Mouse (Mus musculus) lung, adult 2 months (tissue): ENCODE data around the gene Dusp3. TPM values are rescaled to one million over a fixed set of nuclear protein-coding genes. Genes with fewer than 3 reads are reported as not detected.
"Not testable (repeated sequence)": the region's sequence is repeated elsewhere in the genome, so short reads cannot be mapped to it uniquely, and the experiment has no call there.

ENCODE experiments used
- DNase-seq: peaks from one replicate; pipeline ENCODE4 v3.0.0; 2022
- H3K4me1 ChIP-seq: fragments of 200-500 bp; 2 replicates; pipeline ENCODE4 v1.6.1; 2011; ENCODE audit warnings: low read length; ENCODE audit not compliant: control insufficient read depth, insufficient read depth
- H3K4me3 ChIP-seq: fragments of 200-500 bp; replicated peaks from 2 replicates; pipeline ENCODE3; 2011; ENCODE audit warnings: low read depth, mild to moderate bottlenecking, control low read depth, low read length; ENCODE audit errors: extremely low read depth
- CTCF ChIP-seq: fragments of 200-500 bp; IDR thresholded peaks from 2 replicates; pipeline ENCODE4 v1.5.1; 2011; ENCODE audit warnings: mild to moderate bottlenecking, low read length, control low read depth; ENCODE audit not compliant: insufficient read depth
- POLR2A ChIP-seq: fragments of 200-500 bp; IDR thresholded peaks from 2 replicates; pipeline ENCODE4 v1.6.1; 2011; ENCODE audit warnings: low read depth, mild to moderate bottlenecking, control low read depth, low read length, borderline replicate concordance; ENCODE audit errors: extremely low read depth
- WGBS: fragments of 180-500 bp; shearing (Covaris S2); methylation state at CpG from one replicate; pipeline ENCODE4 v1.1.7; 2018; 5-methylcytosine and 5-hydroxymethylcytosine counted together
- polyA plus RNA-seq: library from polyadenylated mRNA; depleted of rRNA; stranded (reverse); fragments of >200 nt; gene quantifications from 2 replicates; pipeline ENCODE4 v1.2.3, GENCODE M21; 2012

Dusp3 gene
- polyA plus RNA-seq, 1 experiment, result 176 TPM

DNA sequence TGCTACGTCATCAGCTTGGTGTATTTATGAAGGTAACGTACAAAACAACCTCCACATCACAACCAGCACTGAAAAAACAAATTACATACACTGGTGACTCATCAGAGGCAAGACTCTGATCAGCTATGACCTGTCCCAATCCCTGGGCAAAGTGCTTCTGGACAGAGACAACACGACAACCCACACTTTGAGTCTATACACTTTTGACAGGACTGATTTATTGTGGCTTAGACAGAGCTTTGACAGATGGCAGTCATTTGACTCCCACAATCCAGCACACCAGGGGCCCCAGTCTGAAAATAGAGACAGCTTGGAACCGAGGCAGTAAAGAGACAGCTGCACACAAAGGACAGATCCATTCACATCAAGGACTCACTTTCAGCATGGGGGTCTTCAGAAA is 12.7 kb upstream of the Dusp3 start:
- 73% methylated on average over 4 of the region's 4 CpGs for WGBS
- TF ChIP-seq CTCF (no peak), POLR2A (no peak)
- no peak overlapping the region for H3K4me3 ChIP-seq
- H3K4me1 ChIP-seq, result no peaks in the 10 kb centered on the region
- no peak for DNase-seq

DNA sequence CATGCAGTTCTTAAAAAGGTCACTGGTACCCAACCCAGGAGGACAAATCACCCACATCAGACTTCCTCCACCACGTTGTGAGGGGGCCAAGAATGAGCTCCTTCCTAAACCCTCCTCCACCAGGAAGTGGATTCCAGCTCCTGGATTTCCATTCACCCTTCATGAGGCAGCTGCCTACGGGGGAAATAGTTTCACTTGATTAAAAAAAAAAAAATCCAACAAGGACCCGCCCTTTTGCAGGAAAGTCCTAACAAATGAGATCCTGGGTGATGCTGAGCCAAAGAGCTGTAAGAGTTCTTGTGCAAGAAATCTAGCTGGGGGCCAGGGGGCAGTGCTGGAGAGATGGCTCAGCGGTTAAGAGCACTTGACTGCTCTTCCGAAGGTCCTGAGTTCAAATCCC is 11.4 kb upstream of the Dusp3 start:
- 23% methylated on average over 5 of the region's 5 CpGs for WGBS
- no peak for TF ChIP-seq POLR2A
- TF ChIP-seq CTCF, result no peak
- DNase-seq, result no peak
- no peaks in the 10 kb centered on the region for H3K4me1 ChIP-seq
- H3K4me3 ChIP-seq, result no peak overlapping the region

DNA sequence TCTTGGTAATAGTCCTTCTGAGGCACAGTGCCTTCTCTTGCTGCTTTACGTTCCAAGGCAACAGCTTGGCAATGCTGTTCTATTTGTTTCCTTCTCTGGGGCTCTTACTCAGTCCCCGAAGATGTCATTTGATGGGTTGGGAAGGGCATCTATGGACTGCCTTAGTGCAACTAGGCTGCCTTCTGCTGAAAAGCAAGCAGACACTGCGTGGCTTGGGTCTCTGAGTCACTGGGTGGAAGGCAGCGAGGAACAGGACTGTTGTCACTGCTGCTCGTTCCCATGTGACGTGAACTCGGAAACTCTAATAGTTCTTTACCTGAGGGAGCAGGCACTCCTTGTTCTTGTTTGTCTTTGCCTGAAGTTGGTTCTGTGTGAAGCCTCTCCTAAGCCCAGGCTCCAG is 9.1 kb upstream of the Dusp3 start:
- no peak for DNase-seq
- H3K4me1 ChIP-seq, result no peaks in the 10 kb centered on the region
- TF ChIP-seq POLR2A, result no peak
- no peak for TF ChIP-seq CTCF
- WGBS, result 84% methylated on average over 7 of the region's 7 CpGs
- H3K4me3 ChIP-seq, result no peak overlapping the region

DNA sequence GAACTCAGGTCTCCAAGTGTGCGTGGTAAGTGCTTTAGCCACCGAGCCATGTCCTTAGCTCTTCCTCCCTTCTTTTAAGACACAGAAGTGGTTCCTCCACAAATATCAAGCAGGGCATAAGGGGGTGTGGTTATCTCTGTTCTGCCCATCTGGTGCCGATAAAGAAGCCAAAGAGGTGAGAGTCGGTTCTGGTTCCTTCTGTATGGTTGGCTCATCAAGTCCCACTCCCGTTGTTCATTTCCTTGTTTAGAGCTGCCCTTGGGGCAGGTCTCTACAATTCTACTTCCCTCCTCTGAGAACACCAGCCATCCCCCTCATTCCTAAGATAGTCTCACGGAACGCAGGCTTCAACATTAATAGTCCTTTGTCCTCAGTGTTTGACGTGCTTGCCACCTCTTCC is 7.3 kb upstream of the Dusp3 start:
- no peaks in the 10 kb centered on the region for H3K4me1 ChIP-seq
- DNase-seq, result no peak
- TF ChIP-seq POLR2A (no peak), CTCF (no peak)
- WGBS, result 39% methylated on average over 8 of the region's 8 CpGs
- no peak overlapping the region for H3K4me3 ChIP-seq

DNA sequence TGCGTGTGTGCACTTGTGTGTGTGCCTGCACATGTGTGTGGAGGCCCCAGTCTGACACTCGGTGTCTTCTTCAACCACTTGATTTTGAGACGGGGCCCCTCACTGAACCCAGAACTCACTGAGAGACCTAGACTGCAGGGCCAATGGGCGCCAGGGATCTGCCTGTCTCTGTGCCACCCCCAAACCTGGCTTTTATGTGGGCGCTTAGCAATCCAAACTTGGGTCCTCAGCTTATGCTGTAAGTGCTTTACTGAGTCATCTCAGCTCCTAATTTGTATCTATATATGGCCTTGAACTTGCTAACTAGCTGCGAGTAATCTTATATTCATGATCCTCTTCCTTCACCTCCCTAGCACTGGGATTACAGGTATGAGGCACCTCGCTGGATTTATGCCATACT is 5.6 kb upstream of the Dusp3 start:
- WGBS, result 92% methylated on average over 7 of the region's 7 CpGs
- no peak overlapping the region for H3K4me3 ChIP-seq
- TF ChIP-seq CTCF, result no peak
- no peak for TF ChIP-seq POLR2A
- DNase-seq, result no peak
- H3K4me1 ChIP-seq, result no peaks in the 10 kb centered on the region

DNA sequence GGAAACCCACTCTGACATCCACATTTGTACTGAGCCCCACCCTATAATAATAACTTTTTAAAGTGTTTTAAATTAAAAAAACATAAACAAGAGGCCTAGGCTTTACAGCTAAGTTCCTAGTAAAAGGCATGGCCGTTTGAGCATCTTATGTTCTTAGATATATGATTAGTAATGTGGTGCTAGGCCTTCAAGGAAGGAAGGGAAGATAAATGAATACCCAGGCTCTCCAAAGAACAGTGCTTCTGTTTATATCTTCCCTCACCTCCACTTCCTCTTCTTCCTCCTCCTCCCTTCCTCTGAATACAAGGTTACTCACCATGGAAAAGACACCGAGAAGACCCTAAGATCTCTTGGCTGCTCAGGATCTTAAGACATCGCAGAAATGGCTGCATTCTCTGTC is 5.0 kb upstream of the Dusp3 start:
- 54% methylated on average over 3 of the region's 3 CpGs for WGBS
- TF ChIP-seq CTCF (no peak), POLR2A (no peak)
- no peak overlapping the region for H3K4me3 ChIP-seq
- no peaks in the 10 kb centered on the region for H3K4me1 ChIP-seq
- DNase-seq, result no peak

DNA sequence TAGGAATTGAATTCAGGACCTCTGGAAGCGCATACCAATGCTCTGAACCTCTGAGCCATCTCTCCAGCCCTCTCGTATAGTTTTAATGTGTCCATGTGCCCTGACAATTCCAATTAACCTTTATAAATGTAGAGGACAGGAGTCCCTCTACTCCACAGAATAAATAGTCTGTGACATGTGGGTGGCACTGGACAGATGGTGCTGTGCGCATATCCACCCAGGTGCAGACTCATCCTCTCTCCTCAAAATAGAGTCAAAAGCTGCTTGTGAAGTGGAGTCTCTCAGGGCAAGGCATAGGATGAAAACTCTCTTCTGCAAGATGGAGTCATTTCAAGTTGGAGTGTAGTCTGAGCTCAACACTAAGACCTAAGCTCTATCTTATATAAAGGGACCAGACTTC is 3.4 kb upstream of the Dusp3 start:
- H3K4me1 ChIP-seq, result no peaks in the 10 kb centered on the region
- TF ChIP-seq POLR2A (no peak), CTCF (no peak)
- DNase-seq, result no peak
- 93% methylated on average over 3 of the region's 3 CpGs for WGBS
- H3K4me3 ChIP-seq, result no peak overlapping the region

DNA sequence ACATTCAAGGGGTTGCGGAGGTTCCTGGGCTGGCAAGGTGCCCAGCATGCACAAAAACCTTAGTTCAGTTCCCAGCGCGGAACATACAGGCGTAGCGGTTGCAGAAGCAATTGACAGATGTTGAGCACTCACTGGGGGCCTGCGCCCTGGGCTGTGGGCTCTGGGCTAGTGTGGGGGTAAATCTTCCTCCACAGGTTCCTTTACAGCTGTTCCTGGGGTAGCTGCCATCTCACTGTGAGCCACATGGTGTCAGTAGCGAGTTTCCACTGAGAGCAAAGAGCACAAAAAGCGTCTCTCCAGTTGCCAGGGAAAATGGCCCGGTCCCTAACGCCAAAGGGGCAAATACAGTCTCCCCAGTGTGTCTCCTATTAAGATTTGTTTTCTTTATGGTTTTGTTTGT is 823 bp downstream of the Dusp3 start:
- 2% methylated on average over 10 of the region's 10 CpGs for WGBS
- H3K4me3 ChIP-seq, result no peak overlapping the region
- peaks cover 13% of the 10 kb centered on the region for H3K4me1 ChIP-seq
- TF ChIP-seq CTCF (peak; percentile 96), POLR2A (no peak)
- peak; percentile 87 for DNase-seq

DNA sequence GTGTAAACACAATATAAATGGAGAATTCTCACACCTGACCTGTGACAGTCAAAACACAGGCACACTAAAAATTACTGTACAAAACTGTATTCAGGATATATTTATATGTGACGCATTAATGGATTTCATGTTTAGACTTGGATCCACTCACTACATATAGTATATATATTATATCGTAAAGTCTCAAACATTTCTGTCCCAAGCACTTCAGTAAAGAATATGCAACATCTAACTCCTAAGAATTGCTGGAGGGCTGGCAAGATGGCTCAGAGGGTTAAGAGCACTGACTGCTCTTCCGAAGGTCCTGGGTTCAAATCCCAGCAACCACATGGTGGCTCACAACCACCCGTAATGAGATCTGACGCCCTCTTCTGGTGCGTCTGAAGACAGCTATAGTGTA is 1.4 kb downstream of the Dusp3 start:
- DNase-seq, H3K4me3 ChIP-seq: not testable (repeated sequence)
- 33% methylated on average over 6 of the region's 6 CpGs for WGBS
- H3K4me1 ChIP-seq, result peaks cover 13% of the 10 kb centered on the region

DNA sequence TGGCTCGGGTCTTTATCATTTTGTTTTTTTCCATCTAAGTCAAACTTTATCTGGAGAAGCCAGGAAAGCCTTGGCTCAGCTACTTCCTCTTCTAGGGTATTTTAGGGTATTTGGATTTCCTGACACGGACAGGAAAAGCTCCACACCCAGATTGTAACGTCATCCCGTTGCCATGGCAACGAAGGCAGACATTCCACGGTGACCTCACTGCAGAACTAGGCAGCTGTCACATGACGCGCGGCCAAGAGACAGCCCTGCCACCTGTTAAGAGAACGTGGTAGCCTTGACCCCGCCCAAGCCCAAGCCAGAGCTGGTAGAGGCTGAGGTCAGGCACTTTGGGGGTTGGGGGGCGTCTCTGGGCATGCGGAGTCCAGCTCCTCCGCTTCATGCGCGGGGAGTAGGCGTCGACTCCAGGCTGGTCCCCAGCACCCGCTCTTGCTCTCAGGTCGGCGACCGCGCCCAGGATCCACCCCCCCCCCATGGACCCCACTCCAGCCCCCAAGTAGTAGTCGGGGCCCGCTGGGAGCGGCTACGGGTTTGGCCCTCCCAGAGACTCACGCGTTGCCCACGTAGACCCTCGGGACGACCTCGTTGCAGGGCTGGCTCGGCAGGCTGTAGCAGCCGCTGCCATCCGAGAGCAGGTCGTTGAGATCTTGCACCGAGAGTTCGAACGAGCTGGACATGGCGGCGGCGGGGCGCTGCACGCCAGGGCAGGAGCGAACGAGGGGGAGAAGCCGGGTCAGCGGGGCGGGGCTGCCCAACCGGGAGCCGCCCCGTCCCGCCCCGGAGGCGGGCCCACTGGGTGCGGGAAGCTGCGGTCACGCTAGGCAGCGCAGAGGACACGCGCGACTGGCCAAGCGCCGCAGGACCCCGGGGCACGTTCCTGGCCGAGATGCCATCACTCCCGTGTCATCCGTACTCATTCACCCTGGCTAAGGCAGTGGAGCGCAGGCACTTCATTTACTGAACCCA is 2.5 kb downstream of the Dusp3 start, which contains the start of gene Cfap97d1:
Gene Cfap97d1 (plus strand): TSS at position 226 of the 972 bp plus-strand sequence.
- peak within 1 kb of the TSS; percentile 83 for H3K4me3 ChIP-seq
- WGBS, result under 1% methylated on average over 71 of the region's 71 CpGs
- peaks cover 13% of the 10 kb centered on the region for H3K4me1 ChIP-seq
- peak; percentile 94 for DNase-seq
- TF ChIP-seq POLR2A (peak; percentile 91), CTCF (no peak)
